Mouse (Mus musculus): ENCODE measurements around the gene Creg1.

The Creg1 gene

GRCm38 (mm10) chr1:165786296-165786695 is 22.8 kb downstream of the Creg1 start:
- no peak for DNase-seq (ENCODE audit: low spot score in 2 of 2)

GRCm38 (mm10) chr1:165788511-165788910 is 25.0 kb downstream of the Creg1 start, which contains the start of gene Cd247:
Gene Cd247, plus strand, starts transcription at chr1:165788681.
- DNase-seq (ENCODE audit: low spot score in 2 of 2), result no peak

- DNase-seq (ENCODE audit: low spot score in 2 of 2), result no peak
These were observed 25.6 kb downstream of the Creg1 start for GRCm38 (mm10) chr1:165789066-165789660.

- no peak for DNase-seq (ENCODE audit: low spot score in 2 of 2)
These were observed 26.4 kb downstream of the Creg1 start for GRCm38 (mm10) chr1:165789963-165790362.

GRCm38 (mm10) chr1:165790461-165791210 is 27.1 kb downstream of the Creg1 start:
- no peak for DNase-seq (ENCODE audit: low spot score in 2 of 2)

- DNase-seq (ENCODE audit: low spot score in 2 of 2), result no peak
These were observed 27.9 kb downstream of the Creg1 start for GRCm38 (mm10) chr1:165791411-165791810.

GRCm38 (mm10) chr1:165801709-165802310 is 38.3 kb downstream of the Creg1 start:
- no peak for DNase-seq (ENCODE audit: low spot score in 2 of 2)

- no peak for DNase-seq (ENCODE audit: low spot score in 2 of 2)
These were observed 39.6 kb downstream of the Creg1 start for GRCm38 (mm10) chr1:165803107-165803506.

- no peak for DNase-seq (ENCODE audit: low spot score in 2 of 2)
These were observed 40.6 kb downstream of the Creg1 start for GRCm38 (mm10) chr1:165804133-165804532.

GRCm38 (mm10) chr1:165810633-165811032 is 47.1 kb downstream of the Creg1 start:
- no peak for DNase-seq (ENCODE audit: low spot score in 2 of 2)

GRCm38 (mm10) chr1:165811170-165811569 is 47.6 kb downstream of the Creg1 start:
- no peak for DNase-seq (ENCODE audit: low spot score in 2 of 2)

- no peak for DNase-seq (ENCODE audit: low spot score in 2 of 2)
These were observed 49.2 kb downstream of the Creg1 start for GRCm38 (mm10) chr1:165812775-165813174.

- DNase-seq (ENCODE audit: low spot score in 2 of 2), result no peak
These were observed 50.6 kb downstream of the Creg1 start for GRCm38 (mm10) chr1:165814116-165814515.

- no peak for DNase-seq (ENCODE audit: low spot score in 2 of 2)
These were observed 51.2 kb downstream of the Creg1 start for GRCm38 (mm10) chr1:165814521-165815278.

GRCm38 (mm10) chr1:165816391-165816790 is 52.8 kb downstream of the Creg1 start:
- DNase-seq (ENCODE audit: low spot score in 2 of 2), result no peak

GRCm38 (mm10) chr1:165817264-165817663 is 53.7 kb downstream of the Creg1 start:
- no peak for DNase-seq (ENCODE audit: low spot score in 2 of 2)

GRCm38 (mm10) chr1:165818145-165818860 is 54.8 kb downstream of the Creg1 start:
- DNase-seq (ENCODE audit: low spot score in 2 of 2), result no peak

- DNase-seq (ENCODE audit: low spot score in 2 of 2), result no peak
These were observed 55.6 kb downstream of the Creg1 start for GRCm38 (mm10) chr1:165819147-165819546.

- no peak for DNase-seq (ENCODE audit: low spot score in 2 of 2)
These were observed 58.5 kb downstream of the Creg1 start for GRCm38 (mm10) chr1:165822031-165822430.

Measured in frontal cortex, postnatal 10 days (tissue).